Mouse (Mus musculus): ENCODE data around the gene ccdc198.

GRCm38 (mm10) chr14:49238206-49238605 lies 7.1 kb downstream of the ccdc198 start:
- TF ChIP-seq CTCF (IDR thresholded peaks at IDR 0.05; ENCODE audit: low read depth), result peak; percentile 81
- no peak for TF ChIP-seq EP300 (IDR thresholded peaks at IDR 0.05; ENCODE audit: low read depth)

Data from liver, postnatal 0 days (tissue).